Mouse (Mus musculus) kidney, postnatal 0 days (tissue): ENCODE results near the gene Ccdc63. TPM values are rescaled to one million over a fixed set of nuclear protein-coding genes. Genes with fewer than 3 reads are reported as not detected.
A peak's percentile ranks its signal among the peaks of the same experiment; 100 is the strongest.

Experiments
- ATAC-seq: fragments of 200-750 bp; cut with Nextera tagmentation; replicated peaks from 2 replicates; pipeline ENCODE4 v1.8.0; 2017; ENCODE audit warnings: low read depth, moderate number of reproducible peaks, moderate TSS enrichment, moderate library complexity; ENCODE audit not compliant: low FRiP score
- DNase-seq: peaks from one replicate; pipeline ENCODE4 v3.0.0-alpha.2; 2016; ENCODE audit warnings: low spot score
- H3K27ac ChIP-seq: fragments of 300-500 bp; sonication (generic); 2 replicates; pipeline ENCODE4 v1.5.1; 2014; ENCODE audit warnings: mild to moderate bottlenecking
- H3K27me3 ChIP-seq: fragments of 300-500 bp; sonication (generic); 2 replicates; pipeline ENCODE4 v1.6.1; 2014; ENCODE audit warnings: low read length, mixed read lengths; ENCODE audit not compliant: insufficient read depth
- H3K36me3 ChIP-seq: fragments of 300-500 bp; sonication (generic); 2 replicates; pipeline ENCODE4 v1.6.1; 2014; ENCODE audit warnings: low read length, mixed read lengths; ENCODE audit not compliant: insufficient read depth
- H3K4me1 ChIP-seq: fragments of 300-500 bp; sonication (generic); replicated peaks from 2 replicates; pipeline ENCODE4 v1.6.1; 2014; ENCODE audit warnings: antibody characterized with exemption, low read length, mixed read lengths; ENCODE audit not compliant: insufficient read depth
- H3K4me2 ChIP-seq: fragments of 300-500 bp; sonication (generic); 2 replicates; pipeline ENCODE4 v1.6.1; 2014; ENCODE audit warnings: mild to moderate bottlenecking, low read length, moderate library complexity, mixed read lengths
- H3K4me3 ChIP-seq: fragments of 300-500 bp; sonication (generic); replicated peaks from 2 replicates; pipeline ENCODE4 v1.5.1; 2014; ENCODE audit warnings: low read depth, low read length
- H3K9ac ChIP-seq: fragments of 300-500 bp; sonication (generic); 2 replicates; pipeline ENCODE4 v1.6.1; 2014; ENCODE audit warnings: low read depth, low read length
- H3K9me3 ChIP-seq: fragments of 300-500 bp; sonication (generic); replicated peaks from 2 replicates; pipeline ENCODE4 v1.6.1; 2016; ENCODE audit warnings: low read length, inconsistent platforms, mixed read lengths
- CTCF ChIP-seq: IDR thresholded peaks from 2 replicates; pipeline ENCODE4 v1.5.1; 2016; ENCODE audit warnings: antibody characterized with exemption, low read depth, mild to moderate bottlenecking, moderate library complexity
- WGBS: fragments of 180-500 bp; shearing (Covaris S2); extraction: QIAGEN DNeasy Blood & Tissue Kit; methylation state at CpG from one replicate; pipeline ENCODE4 v1.1.7; 2014; 5-methylcytosine and 5-hydroxymethylcytosine counted together
- polyA plus RNA-seq: library from polyadenylated mRNA; unstranded; fragments of >200 nt; fragmentation: Nextera tagmentation; extraction: Ambion mirVana; gene quantifications from 2 replicates; pipeline ENCODE4 v1.2.1, GENCODE M21; 2015

Ccdc63 gene
- polyA plus RNA-seq, 1 experiment from 2014 or later: not detected

DNA sequence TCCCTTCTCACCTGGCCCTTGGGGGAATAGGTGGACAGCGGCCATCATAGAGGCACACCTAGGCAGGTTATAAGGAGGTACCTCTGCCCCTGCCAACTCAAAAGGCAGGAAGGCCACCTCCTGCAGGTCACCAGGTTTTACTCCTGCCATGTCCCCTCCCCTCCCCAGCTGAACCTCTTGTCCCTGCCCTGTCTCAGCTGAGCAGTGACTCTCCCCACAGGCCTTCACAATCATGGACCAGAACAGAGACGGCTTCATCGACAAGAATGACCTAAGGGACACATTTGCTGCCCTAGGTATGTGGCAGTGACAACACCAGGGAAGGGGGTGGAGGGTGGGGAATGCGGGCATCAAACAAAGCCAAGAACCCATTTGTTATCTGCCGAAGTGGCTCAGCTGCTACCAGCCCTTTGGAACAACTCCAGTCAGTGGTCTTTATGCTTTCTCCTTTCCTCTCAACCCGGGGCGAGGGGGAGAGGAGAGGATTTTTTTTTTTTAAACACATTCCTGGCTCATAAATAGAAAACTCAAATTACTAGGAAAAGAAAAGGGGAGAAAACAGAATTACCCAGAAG, 38.1 kb downstream of the Ccdc63 start:
- no peaks in the 10 kb centered on the region; the same call in 1 of the 2 replicates for H3K27me3 ChIP-seq
- H3K9ac ChIP-seq: 0 out of 2 replicates have a peak overlapping the region, but pooled peaks have one; percentile 32
- no peaks in the 10 kb centered on the region for H3K36me3 ChIP-seq
- ATAC-seq (no peak), DNase-seq (no peak)
- no peaks in the 10 kb centered on the region for H3K9me3 ChIP-seq
- H3K4me1 ChIP-seq: no peaks in the 10 kb centered on the region
- no peak overlapping the region for H3K4me3 ChIP-seq
- H3K27ac ChIP-seq: no peak overlapping the region
- peak overlapping the region; percentile 35 for H3K4me2 ChIP-seq
- WGBS: 24% methylated on average over 7 of the region's 7 CpGs
- TF ChIP-seq CTCF: no peak

- H3K27ac ChIP-seq: no peak overlapping the region
- no peak for TF ChIP-seq CTCF
- no peaks in the 10 kb centered on the region for H3K36me3 ChIP-seq
- no peaks in the 10 kb centered on the region for H3K27me3 ChIP-seq
- H3K9ac ChIP-seq: no peak overlapping the region
- no peaks in the 10 kb centered on the region for H3K4me1 ChIP-seq
- DNase-seq (no peak), ATAC-seq (no peak)
- no peaks in the 10 kb centered on the region for H3K9me3 ChIP-seq
- H3K4me3 ChIP-seq: no peak overlapping the region
- no peak overlapping the region for H3K4me2 ChIP-seq
- whole genome bisulfite sequencing: 85% methylated on average over 10 of the region's 10 CpGs
These were observed 46.2 kb downstream of the Ccdc63 start for GRCm38 (mm10) chr5:122094439-122094838.

DNA sequence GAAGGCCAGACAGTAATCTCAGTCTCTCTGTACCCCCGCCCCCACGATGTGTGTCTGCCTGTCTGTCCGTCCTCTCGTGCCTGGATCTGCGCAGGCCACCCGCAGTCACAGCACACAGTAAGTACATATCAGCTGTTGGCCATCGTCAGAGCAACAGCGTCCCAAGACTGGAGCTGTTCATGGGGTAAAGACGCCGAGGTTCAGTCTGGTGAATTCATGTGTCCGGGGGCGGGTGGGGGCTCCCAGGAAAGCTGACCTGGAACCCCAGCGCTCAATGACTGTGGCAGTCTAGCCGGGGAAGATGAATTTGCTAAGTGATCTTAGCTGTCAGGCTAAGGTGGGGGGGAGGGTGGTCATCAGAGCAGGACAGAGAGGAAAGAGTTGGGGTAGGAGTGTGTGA, 46.9 kb downstream of the Ccdc63 start:
- no peak for DNase-seq
- no peak for TF ChIP-seq CTCF
- Histone ChIP-seq H3K27me3 (no peaks in the 10 kb centered on the region), H3K27ac (no peak overlapping the region), H3K4me3 (no peak overlapping the region), H3K4me1 (no peaks in the 10 kb centered on the region), H3K9ac (no peak overlapping the region), H3K9me3 (no peaks in the 10 kb centered on the region), H3K36me3 (no peaks in the 10 kb centered on the region), H3K4me2 (no peak overlapping the region)
- ATAC-seq: no peak
- 70% methylated on average over 14 of the region's 14 CpGs for WGBS

DNA sequence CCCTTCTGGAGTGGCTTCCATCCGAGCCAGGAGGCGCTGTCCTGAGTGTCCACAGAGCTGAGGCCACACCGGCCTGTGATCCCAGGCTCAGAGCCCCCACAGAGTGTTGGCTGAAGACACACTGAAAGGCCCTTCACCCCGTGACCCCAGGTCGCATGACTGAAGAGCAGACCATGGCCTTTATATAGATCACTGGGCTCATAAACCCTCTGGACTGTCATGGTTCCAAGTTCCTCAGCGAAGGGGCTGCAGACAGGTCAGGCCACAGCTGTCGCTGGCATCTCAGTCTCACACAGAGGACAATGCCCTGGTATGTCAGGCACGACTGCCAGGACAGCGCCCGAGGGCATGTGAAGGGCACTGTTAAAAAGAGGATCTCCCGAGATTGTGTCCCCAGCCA, 47.8 kb downstream of the Ccdc63 start:
- ATAC-seq (no peak), DNase-seq (no peak)
- Histone ChIP-seq H3K4me3 (no peak overlapping the region), H3K4me1 (no peaks in the 10 kb centered on the region), H3K36me3 (no peaks in the 10 kb centered on the region), H3K9ac (no peak overlapping the region), H3K9me3 (no peaks in the 10 kb centered on the region), H3K27me3 (no peaks in the 10 kb centered on the region), H3K27ac (no peak overlapping the region), H3K4me2 (no peak overlapping the region)
- WGBS: 47% methylated on average over 11 of the region's 11 CpGs
- no peak for TF ChIP-seq CTCF

GRCm38 (mm10) chr5:122091070-122091469, 49.6 kb downstream of the Ccdc63 start:
- H3K9ac ChIP-seq: no peak overlapping the region
- H3K36me3 ChIP-seq: no peaks in the 10 kb centered on the region
- H3K4me1 ChIP-seq: no peaks in the 10 kb centered on the region
- H3K4me2 ChIP-seq: no peak overlapping the region
- 14% methylated on average over 15 of the region's 15 CpGs for WGBS
- H3K27me3 ChIP-seq: no peaks in the 10 kb centered on the region
- ATAC-seq: no peak; the same call in 1 of the 2 replicates
- peak; percentile 80 for DNase-seq
- H3K9me3 ChIP-seq: no peaks in the 10 kb centered on the region
- no peak overlapping the region for H3K4me3 ChIP-seq
- peak; percentile 85 for TF ChIP-seq CTCF
- H3K27ac ChIP-seq: no peak overlapping the region

- no peak for TF ChIP-seq CTCF
- Histone ChIP-seq H3K27me3 (no peaks in the 10 kb centered on the region), H3K9me3 (no peaks in the 10 kb centered on the region), H3K9ac (no peak overlapping the region), H3K4me3 (no peak overlapping the region), H3K27ac (no peak overlapping the region), H3K36me3 (no peaks in the 10 kb centered on the region), H3K4me2 (no peak overlapping the region), H3K4me1 (no peaks in the 10 kb centered on the region)
- ATAC-seq: no peak
- WGBS: 83% methylated on average over 8 of the region's 8 CpGs
- DNase-seq: no peak
These were observed 51.0 kb downstream of the Ccdc63 start for GRCm38 (mm10) chr5:122089664-122090063.

DNA sequence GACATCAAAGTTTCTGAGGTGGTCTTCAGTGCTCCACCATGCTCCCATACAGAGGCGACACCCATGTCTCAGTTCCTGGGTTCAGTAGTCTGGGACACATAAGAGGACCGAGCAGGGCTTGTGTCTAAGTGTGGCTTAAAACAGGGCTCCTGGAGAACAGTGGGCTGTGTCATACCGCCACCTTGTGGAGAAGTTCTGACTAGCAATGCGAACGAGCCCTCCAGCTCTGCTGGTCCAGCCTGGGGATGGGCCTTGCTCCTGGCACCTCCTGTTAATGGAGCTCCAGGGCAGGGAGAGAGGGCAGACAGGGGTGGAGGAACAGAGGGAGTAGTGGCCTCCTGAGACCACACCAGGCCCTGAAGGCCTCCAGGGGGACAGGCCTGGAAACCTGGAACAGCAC, 51.7 kb downstream of the Ccdc63 start:
- peak; percentile 72 for ATAC-seq
- Histone ChIP-seq H3K36me3 (no peaks in the 10 kb centered on the region), H3K9ac (no peak overlapping the region), H3K27me3 (no peaks in the 10 kb centered on the region), H3K4me3 (no peak overlapping the region), H3K9me3 (no peaks in the 10 kb centered on the region), H3K4me1 (no peaks in the 10 kb centered on the region), H3K4me2 (no peak overlapping the region), H3K27ac (no peak overlapping the region)
- peak; percentile 95 for TF ChIP-seq CTCF
- WGBS: under 1% methylated on average over 5 of the region's 5 CpGs
- DNase-seq: peak; percentile 93
